Mouse (Mus musculus): ENCODE measurements around the gene Kcnj2. TPM values are rescaled to one million over a fixed set of nuclear protein-coding genes. Genes with fewer than 3 reads are reported as not detected.

The Kcnj2 gene
- polyA plus RNA-seq, 1 experiment from 2014 or later = 1.1 TPM

DNA sequence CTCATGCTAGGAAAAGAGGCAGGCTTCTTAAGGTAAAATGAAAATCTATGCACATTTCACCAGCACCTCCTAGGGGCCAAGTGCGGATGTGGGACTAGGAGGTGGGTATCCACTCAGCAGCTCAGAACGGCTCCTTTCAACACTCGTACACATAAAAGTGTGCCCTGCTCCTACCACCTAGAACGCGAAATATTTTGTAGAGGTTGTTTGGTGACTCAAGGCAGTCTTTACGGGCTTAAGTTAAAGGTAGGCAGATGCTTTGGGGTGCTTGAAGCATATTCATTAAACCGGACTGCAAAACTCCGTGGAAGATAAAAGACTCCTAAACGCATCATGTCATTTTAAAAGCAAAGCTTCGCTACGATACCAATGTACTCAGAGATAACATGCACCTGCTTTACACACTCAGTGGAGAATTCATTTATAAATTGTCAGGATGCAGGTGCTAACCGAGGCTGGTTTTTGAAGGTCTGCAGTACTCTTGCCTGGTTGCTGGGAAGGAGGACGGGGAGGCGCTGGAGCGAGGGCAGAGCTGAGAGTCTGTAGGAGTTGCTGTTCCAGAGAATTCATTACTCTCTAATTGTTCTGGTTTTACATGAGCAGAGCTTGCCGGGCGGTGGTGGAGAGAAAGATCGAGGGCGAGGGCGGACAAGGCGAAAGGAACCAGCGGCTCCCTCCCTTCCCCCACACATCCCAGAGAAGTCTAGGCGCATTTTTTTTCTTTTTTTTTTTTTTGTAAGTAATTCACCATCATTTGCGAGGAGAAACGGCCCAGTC is 1.0 kb upstream of the Kcnj2 start:
- peak; percentile 67 for DNase-seq (ENCODE audit: low spot score)
- under 1% methylated on average over 25 of the region's 25 CpGs for whole genome bisulfite sequencing
- H3K4me3 ChIP-seq = peak overlapping the region; percentile 74
- H3K27ac ChIP-seq = peak overlapping the region; percentile 84
- H3K9me3 ChIP-seq = no peaks in the 10 kb centered on the region
- H3K27me3 ChIP-seq (ENCODE audit: insufficient read depth, poor library complexity, severe bottlenecking) = peaks cover 15% of the 10 kb centered on the region
- H3K36me3 ChIP-seq = no peaks in the 10 kb centered on the region
- peaks cover 14% of the 10 kb centered on the region for H3K4me1 ChIP-seq (replicated peaks)

DNA sequence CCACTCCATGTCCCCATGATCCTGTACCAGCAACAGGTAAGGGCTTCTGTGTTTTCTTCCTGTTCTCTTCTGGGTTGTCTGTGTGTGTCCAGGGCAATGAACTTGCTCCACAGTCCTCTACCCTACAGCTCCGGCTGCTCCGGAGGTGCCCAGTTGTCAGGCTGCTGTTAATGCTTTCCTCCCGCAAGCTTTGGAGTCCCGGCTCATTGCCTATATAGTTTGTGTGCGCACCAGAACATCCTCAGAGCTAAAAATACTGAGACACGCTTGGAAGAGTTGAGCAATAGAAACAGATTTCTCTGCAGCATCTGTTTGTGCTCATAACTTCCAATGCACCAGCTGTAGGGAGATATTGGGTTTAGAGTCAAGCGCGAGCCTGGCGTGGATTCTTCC is 331 bp downstream of the Kcnj2 start:
- no peaks in the 10 kb centered on the region for H3K36me3 ChIP-seq
- WGBS = 2% methylated on average over 9 of the region's 9 CpGs
- H3K4me3 ChIP-seq = peak overlapping the region; percentile 74
- no peaks in the 10 kb centered on the region for H3K9me3 ChIP-seq
- peaks cover 10% of the 10 kb centered on the region for H3K4me1 ChIP-seq (replicated peaks)
- no peak overlapping the region; the same call in 1 of the 2 replicates for H3K27ac ChIP-seq
- DNase-seq (ENCODE audit: low spot score) = no peak
- H3K27me3 ChIP-seq (ENCODE audit: insufficient read depth, poor library complexity, severe bottlenecking) = peaks cover 15% of the 10 kb centered on the region

DNA sequence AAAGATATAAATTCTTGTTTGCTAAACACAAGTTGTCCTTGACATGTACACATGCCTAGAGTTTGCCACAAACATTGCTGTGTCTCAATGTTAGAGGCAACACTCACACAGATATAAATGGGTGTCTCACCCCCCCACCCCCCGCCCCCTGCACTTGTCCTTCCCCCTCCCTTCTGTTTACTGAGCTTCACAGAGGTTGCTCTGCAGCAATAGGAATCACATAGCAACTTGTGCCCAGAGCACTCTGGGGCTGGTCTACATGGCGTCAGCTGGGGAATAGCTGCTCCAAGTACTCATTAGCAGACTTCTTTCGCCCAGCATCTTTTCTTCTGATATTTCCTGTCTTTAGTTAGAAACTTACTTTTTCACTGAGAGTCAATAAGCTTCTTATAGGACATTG is 1.8 kb downstream of the Kcnj2 start:
- H3K9me3 ChIP-seq = no peaks in the 10 kb centered on the region
- peaks cover 15% of the 10 kb centered on the region for H3K27me3 ChIP-seq (ENCODE audit: insufficient read depth, poor library complexity, severe bottlenecking)
- H3K4me1 ChIP-seq (replicated peaks) = peaks cover 10% of the 10 kb centered on the region
- H3K36me3 ChIP-seq = peaks cover 10% of the 10 kb centered on the region; the same call in 1 of the 2 replicates
- 67% methylated on average over 3 of the region's 3 CpGs for WGBS
- DNase-seq (ENCODE audit: low spot score) = no peak
- peak overlapping the region; percentile 16; the same call in 1 of the 2 replicates for H3K4me3 ChIP-seq
- H3K27ac ChIP-seq = no peak overlapping the region

DNA sequence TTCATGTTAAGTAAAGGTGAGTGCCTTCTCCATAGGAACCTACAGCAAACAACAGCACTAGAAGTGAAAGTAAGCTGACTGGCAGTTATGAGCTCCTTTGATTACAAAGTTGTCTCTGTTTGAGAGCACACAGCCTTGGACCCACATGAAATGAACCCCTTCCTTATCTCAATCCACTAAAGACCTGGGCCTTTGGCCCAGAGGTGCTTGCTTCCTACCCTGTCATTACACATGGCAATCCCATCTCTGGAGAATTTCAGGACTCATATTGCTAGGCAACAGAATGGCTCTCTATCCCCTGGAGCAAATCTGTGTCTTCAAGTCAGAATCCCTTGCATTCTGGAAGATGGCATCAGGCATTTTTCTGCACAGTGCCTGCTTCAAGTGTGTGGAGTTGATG is 4.5 kb downstream of the Kcnj2 start:
- no peaks in the 10 kb centered on the region for H3K9me3 ChIP-seq
- H3K36me3 ChIP-seq = peaks cover 10% of the 10 kb centered on the region; the same call in 1 of the 2 replicates
- H3K27ac ChIP-seq = no peak overlapping the region
- H3K4me1 ChIP-seq (replicated peaks) = peaks cover 10% of the 10 kb centered on the region
- H3K27me3 ChIP-seq (ENCODE audit: insufficient read depth, poor library complexity, severe bottlenecking) = peaks cover 15% of the 10 kb centered on the region
- no peak overlapping the region for H3K4me3 ChIP-seq
- DNase-seq (ENCODE audit: low spot score) = no peak

DNA sequence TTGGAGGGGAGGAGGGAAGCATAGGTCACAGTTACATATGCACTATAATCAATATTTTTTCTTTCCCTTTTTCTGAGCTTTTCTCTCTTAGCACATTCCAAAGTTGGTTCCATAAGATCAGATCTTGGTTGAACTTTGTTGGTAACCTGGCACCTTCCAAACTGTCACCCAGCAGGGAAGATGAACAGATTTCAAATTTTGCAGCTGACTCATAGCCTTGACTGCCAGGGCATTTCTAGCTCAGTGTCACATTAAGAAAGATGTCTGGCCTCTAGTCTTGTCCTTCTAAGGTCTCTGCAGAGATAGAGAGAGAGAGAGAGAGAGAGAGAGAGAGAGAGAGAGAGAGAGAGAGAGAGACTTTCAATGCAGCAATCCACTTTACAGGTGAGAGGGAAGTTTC is 8.2 kb downstream of the Kcnj2 start:
- Histone ChIP-seq H3K4me1 (replicated peaks) (no peaks in the 10 kb centered on the region; the same call in 1 of the 2 replicates), H3K27ac (no peak overlapping the region), H3K4me3 (no peak overlapping the region), H3K9me3 (no peaks in the 10 kb centered on the region), H3K36me3 (peaks cover 10% of the 10 kb centered on the region; the same call in 1 of the 2 replicates), H3K27me3 (ENCODE audit: insufficient read depth, poor library complexity, severe bottlenecking) (no peaks in the 10 kb centered on the region; the same call in 1 of the 2 replicates)
- DNase-seq (ENCODE audit: low spot score) = no peak

DNA sequence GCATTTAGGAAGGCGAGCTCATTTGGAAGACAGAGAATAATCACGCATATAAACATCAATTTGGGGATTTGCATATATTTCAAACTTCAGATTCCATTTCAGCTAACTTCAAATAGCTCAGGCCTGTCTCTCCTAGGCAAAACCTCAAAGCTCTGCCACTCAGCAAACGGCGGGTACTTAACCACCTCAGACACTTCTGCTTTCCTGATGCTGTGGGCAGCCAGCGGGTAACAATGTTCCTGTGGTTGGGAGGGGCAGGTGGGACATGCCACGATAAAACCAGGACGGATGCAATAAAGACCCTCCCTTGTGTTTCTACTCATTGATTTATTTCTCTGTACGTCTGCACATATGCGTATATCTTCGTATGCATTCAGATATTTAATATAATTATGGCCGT is 12.1 kb downstream of the Kcnj2 start:
- H3K27me3 ChIP-seq (ENCODE audit: insufficient read depth, poor library complexity, severe bottlenecking) = no peaks in the 10 kb centered on the region
- no peaks in the 10 kb centered on the region; the same call in 1 of the 2 replicates for H3K4me1 ChIP-seq (replicated peaks)
- no peak overlapping the region for H3K27ac ChIP-seq
- H3K9me3 ChIP-seq = no peaks in the 10 kb centered on the region
- 92% methylated on average over 11 of the region's 11 CpGs for WGBS
- H3K4me3 ChIP-seq = no peak overlapping the region
- no peaks in the 10 kb centered on the region for H3K36me3 ChIP-seq
- DNase-seq (ENCODE audit: low spot score) = no peak

DNA sequence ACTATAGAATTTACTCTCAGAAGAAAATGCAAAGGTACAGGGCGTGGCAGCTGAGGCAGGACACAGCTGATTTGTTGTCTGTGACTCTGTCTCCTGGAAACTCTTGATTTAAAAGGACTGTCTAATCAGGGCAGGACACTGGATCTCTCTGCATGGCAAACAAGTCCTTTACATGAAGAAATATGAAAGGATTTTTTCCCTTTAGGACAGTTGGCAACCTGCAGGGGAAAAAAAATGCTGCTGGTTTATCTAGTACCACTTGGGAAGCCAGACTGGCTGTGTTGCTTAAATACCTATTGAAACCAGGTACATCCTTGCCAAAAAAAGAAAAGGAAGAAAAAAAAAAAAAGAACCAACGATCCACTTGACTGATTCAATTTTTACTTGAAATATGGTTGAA is 17.0 kb downstream of the Kcnj2 start:
- H3K9me3 ChIP-seq = no peaks in the 10 kb centered on the region
- no peaks in the 10 kb centered on the region for H3K36me3 ChIP-seq
- no peak for DNase-seq (ENCODE audit: low spot score)
- H3K27me3 ChIP-seq (ENCODE audit: insufficient read depth, poor library complexity, severe bottlenecking) = no peaks in the 10 kb centered on the region
- 86% methylated on average over 2 of the region's 2 CpGs for WGBS
- H3K4me1 ChIP-seq (replicated peaks) = no peaks in the 10 kb centered on the region
- H3K4me3 ChIP-seq = no peak overlapping the region
- H3K27ac ChIP-seq = no peak overlapping the region

DNA sequence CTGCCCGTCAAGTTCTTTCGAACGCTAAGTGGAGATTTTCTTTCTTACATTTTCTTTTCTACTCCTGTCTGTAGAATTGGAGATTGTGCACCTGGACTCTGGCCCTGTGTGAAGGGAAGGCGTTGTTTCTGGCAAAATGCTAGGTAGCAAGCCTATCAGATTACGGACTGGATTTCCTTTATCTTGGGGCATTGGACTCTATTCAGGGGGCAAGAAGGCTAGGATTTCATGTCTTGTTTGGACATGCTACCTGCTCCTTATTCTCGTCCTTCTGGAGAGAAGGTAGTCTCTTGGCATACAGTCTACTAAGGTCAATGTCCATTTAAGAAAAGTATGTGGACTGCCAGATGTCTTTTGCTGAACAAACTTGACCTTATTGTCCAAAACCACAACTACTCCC is 21.0 kb downstream of the Kcnj2 start:
- no peak for DNase-seq (ENCODE audit: low spot score)
- H3K36me3 ChIP-seq = no peaks in the 10 kb centered on the region
- no peaks in the 10 kb centered on the region for H3K9me3 ChIP-seq
- 84% methylated on average over 6 of the region's 6 CpGs for WGBS
- no peak overlapping the region for H3K4me3 ChIP-seq
- H3K27ac ChIP-seq = no peak overlapping the region
- H3K27me3 ChIP-seq (ENCODE audit: insufficient read depth, poor library complexity, severe bottlenecking) = no peaks in the 10 kb centered on the region
- H3K4me1 ChIP-seq (replicated peaks) = no peaks in the 10 kb centered on the region

DNA sequence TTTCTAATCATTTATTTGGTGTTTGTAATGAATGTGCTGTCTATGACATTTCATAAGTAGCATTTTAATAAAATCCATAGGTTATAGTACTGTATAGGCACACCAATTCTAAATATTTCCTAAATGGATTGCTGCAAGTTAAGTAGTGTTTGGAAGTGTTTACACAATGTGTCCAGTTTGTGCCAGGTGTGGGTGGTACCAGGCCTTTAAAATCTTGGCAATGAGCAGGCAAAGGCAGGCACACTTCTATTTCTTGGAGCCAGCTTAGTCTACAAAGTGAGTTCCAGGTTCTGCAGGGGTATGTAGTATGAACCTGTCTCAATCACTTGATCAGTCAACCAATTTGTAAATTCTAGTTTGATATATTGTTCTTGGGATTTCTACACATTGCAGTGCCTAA is 22.3 kb downstream of the Kcnj2 start:
- no peaks in the 10 kb centered on the region for H3K9me3 ChIP-seq
- no peak for DNase-seq (ENCODE audit: low spot score)
- H3K36me3 ChIP-seq = no peaks in the 10 kb centered on the region
- H3K27me3 ChIP-seq (ENCODE audit: insufficient read depth, poor library complexity, severe bottlenecking) = no peaks in the 10 kb centered on the region
- H3K4me3 ChIP-seq = no peak overlapping the region
- H3K27ac ChIP-seq = no peak overlapping the region
- no peaks in the 10 kb centered on the region for H3K4me1 ChIP-seq (replicated peaks)

DNA sequence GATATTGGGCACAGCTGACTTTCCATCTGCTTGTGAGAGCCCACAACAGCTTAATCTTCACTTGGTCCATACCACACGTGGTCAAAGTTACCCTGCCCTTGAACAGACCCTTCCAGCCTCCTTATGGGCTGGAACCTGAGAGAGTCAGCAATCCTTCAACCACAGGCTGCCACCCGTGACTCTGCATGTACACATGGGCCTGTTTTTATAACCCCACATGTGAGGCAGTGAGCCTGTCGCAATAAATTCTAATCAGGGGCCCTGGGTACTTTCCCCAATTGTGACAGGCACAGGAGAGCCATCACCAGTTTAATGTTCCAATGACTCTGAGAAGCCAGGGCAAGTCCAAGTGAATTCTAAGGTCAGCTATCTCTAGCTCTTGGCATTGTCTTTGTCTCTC is 22.8 kb downstream of the Kcnj2 start:
- Histone ChIP-seq H3K4me1 (replicated peaks) (no peaks in the 10 kb centered on the region), H3K4me3 (no peak overlapping the region), H3K27me3 (ENCODE audit: insufficient read depth, poor library complexity, severe bottlenecking) (no peaks in the 10 kb centered on the region), H3K36me3 (no peaks in the 10 kb centered on the region), H3K27ac (no peak overlapping the region), H3K9me3 (no peaks in the 10 kb centered on the region)
- WGBS = 67% methylated on average over 3 of the region's 3 CpGs
- no peak for DNase-seq (ENCODE audit: low spot score)

DNA sequence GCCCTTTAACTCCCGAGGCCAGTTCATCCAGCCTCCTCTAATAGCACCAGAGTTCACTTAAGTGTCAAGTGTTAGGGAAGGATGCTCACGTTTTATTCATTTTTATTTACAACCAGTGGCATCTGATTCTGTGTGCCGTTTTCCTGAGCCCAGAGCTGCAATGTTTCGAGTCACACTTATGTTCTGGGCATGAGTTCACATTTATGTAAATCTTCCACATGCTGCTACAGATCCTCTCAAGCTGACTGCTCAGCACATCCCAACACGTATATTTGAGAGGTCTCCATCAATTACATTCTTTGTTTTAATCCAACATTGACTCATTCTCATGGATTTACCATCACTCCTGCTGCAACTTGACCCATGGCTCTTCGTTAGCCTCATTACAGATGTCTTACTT is 25.2 kb downstream of the Kcnj2 start:
- H3K27me3 ChIP-seq (ENCODE audit: insufficient read depth, poor library complexity, severe bottlenecking) = no peaks in the 10 kb centered on the region
- H3K27ac ChIP-seq = no peak overlapping the region
- no peaks in the 10 kb centered on the region for H3K4me1 ChIP-seq (replicated peaks)
- no peaks in the 10 kb centered on the region for H3K9me3 ChIP-seq
- no peak overlapping the region for H3K4me3 ChIP-seq
- WGBS = 86% methylated on average over 6 of the region's 6 CpGs
- no peaks in the 10 kb centered on the region for H3K36me3 ChIP-seq
- no peak for DNase-seq (ENCODE audit: low spot score)

DNA sequence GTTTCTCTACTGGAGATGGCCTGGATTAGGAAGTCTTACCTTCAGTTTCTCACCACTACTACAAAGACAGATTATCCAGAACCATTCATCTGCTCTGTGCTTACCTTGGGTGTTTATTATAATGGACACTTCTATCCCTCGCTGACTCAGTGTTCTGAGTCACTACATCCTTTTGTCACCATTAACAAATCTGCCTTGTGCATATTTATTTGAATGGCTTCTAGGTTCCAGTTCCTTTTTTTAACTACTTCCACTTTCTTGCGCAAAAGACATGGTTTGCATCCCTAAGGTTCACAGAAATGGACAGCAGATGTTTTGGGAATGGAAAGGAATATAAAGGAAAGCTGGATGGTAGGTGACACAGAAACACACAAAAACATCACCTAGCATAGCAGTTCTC is 27.0 kb downstream of the Kcnj2 start:
- Histone ChIP-seq H3K9me3 (no peaks in the 10 kb centered on the region), H3K4me3 (no peak overlapping the region), H3K27ac (no peak overlapping the region), H3K27me3 (ENCODE audit: insufficient read depth, poor library complexity, severe bottlenecking) (no peaks in the 10 kb centered on the region), H3K4me1 (replicated peaks) (no peaks in the 10 kb centered on the region), H3K36me3 (no peaks in the 10 kb centered on the region)
- DNase-seq (ENCODE audit: low spot score) = no peak
- WGBS = 98% methylated on average over 2 of the region's 2 CpGs

DNA sequence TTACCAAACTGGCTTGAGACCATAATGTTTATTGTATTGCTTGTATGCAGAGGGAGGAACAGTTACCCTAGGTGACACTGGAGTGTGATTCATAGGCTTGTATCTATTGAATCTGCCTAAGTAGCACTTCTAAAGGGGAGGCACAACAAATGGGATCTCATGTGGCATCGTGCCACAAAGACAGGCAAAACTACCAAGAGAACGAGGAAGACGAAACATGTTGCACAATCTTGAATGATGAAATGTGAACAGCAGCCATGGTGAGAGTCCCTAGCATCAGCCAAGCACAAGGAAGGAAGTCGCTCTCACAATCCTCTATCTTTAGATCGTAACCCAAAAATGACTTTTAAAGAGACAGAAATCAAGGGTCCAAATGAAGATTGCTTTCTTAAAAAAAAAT is 30.6 kb downstream of the Kcnj2 start:
- H3K4me1 ChIP-seq (replicated peaks) = no peaks in the 10 kb centered on the region
- WGBS = 94% methylated on average over 5 of the region's 5 CpGs

DNA sequence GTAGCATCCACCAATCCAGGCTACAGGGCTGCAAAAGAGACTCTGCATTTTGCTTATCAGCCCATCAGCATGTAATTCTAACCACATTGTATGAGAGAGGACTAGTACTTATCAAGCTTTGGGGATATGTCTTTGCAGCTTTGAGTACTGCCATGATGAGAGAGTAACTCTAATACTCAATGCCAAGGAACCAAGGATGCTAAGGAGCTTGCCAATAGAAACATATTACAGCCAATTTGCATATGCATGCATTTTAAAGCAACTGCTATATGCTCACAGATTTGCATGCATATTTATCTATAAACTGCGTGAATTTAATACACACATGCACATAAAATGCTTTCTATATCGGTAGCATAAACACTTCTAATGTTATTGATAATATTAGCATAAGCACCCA is 34.2 kb downstream of the Kcnj2 start:
- no peak for DNase-seq (ENCODE audit: low spot score)
- Histone ChIP-seq H3K27ac (no peak overlapping the region), H3K4me3 (no peak overlapping the region), H3K4me1 (replicated peaks) (no peaks in the 10 kb centered on the region), H3K9me3 (no peaks in the 10 kb centered on the region), H3K27me3 (ENCODE audit: insufficient read depth, poor library complexity, severe bottlenecking) (no peaks in the 10 kb centered on the region), H3K36me3 (no peaks in the 10 kb centered on the region)
- 86% methylated on average over 2 of the region's 2 CpGs for WGBS

More for the DNA sequence above, 30.6 kb downstream of the Kcnj2 start:
- no peak overlapping the region for H3K27ac ChIP-seq
- H3K9me3 ChIP-seq = no peaks in the 10 kb centered on the region
- H3K4me3 ChIP-seq = no peak overlapping the region
- H3K36me3 ChIP-seq = no peaks in the 10 kb centered on the region
- H3K27me3 ChIP-seq (ENCODE audit: insufficient read depth, poor library complexity, severe bottlenecking) = no peaks in the 10 kb centered on the region
- DNase-seq (ENCODE audit: low spot score) = no peak

Data from hindbrain, embryonic 10.5 days (tissue).